Mouse (Mus musculus): ENCODE data around the gene Alyref.
A peak's percentile ranks its signal among the peaks of the same experiment; 100 is the strongest.
"Not testable (repeated sequence)": the region's sequence is repeated elsewhere in the genome, so short reads cannot be mapped to it uniquely, and the experiment has no call there.

Alyref gene

GRCm38 (mm10) chr11:120603545-120603944, 5.4 kb upstream of the Alyref start:
- DNase-seq (ENCODE audit: low spot score in 2 of 2): no peak

- DNase-seq (ENCODE audit: low spot score in 2 of 2): no peak
Measured at GRCm38 (mm10) chr11:120600716-120601115, 2.6 kb upstream of the Alyref start.

DNA sequence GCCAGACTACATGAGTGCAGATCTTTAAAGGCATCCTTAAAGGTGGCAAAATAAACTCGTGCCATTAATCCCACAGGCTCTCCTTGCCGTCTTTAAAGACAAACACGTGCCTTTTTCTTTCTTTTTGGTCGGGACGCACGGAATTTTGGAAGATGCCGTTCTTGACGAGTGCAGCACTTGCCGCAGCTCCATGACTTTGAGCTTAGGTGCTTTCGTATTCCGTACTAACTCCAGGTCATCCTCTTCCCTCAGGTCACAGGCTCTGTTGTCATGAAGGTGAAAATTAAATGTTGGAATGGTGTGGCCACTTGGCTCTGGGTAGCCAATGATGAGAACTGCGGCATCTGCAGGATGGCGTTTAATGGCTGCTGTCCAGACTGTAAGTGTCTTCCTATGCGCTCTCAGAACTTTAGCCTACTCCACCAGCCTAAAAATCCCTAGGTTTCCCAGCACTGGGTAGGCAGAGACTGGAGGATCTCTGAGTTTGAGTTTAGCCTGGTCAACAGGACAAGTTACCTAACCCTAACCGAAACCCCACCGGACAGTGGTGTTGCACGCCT, 905 bp upstream of the Alyref start:
- DNase-seq (ENCODE audit: low spot score in 2 of 2): no peak

GRCm38 (mm10) chr11:120597240-120598235, 627 bp downstream of the Alyref start:
- DNase-seq (ENCODE audit: low spot score in 2 of 2): peak in 1 of 2 experiments; percentile 4

- no peak for DNase-seq (ENCODE audit: low spot score in 2 of 2)
Measured at GRCm38 (mm10) chr11:120588531-120588930, 9.6 kb downstream of the Alyref start.

GRCm38 (mm10) chr11:120583937-120584336, 14.2 kb downstream of the Alyref start:
- no peak for DNase-seq (ENCODE audit: low spot score in 2 of 2)

DNA sequence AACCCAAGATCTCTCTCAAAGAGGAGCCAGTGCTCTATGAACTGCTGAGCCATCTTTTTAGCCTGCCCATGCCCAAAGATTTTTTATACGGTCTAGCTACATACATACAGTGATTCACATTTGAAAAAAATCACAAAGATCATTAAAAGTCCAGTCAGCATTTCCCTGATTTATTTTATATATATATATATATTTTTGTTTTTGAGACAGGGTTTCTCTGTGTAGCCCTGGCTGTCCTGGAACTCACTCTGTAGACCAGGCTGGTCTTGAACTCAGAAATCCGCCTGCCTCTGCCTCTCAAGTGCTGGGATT, 15.2 kb downstream of the Alyref start:
- not testable (repeated sequence) for DNase-seq (ENCODE audit: low spot score in 2 of 2)

DNA sequence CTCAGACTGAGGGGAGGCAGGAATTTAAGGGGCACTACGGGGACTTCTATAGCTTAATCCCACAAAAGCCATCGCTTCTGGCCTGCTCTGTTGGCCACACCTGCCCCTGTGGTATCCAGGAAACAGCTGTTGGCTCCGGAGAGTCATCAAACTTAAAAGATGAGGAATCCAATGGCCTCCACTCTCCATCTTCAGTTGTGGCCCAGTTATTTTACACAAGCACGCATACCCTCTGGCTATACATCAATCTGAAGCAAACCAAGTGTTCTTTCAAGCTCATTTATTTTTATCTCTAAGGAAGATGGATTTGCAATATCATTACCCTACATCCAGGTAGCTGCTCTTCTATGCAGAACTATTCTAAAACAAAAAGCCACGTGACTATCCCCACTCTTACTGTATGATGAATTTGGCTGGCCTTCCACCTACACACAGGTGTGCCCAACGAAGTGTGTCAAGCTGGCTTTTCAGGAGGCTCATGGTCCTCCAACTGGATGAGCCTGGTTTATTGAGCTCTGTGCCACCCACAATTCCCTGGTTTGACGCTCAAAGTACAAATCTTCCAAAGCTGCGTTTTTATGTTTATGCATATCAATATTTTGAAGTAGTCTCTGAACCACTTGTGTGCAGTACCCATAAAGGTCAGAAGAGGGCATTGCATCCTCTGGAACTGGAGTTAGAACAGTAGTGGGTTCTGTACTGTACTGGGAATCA, 15.7 kb downstream of the Alyref start:
- DNase-seq (ENCODE audit: low spot score in 2 of 2): no peak

DNA sequence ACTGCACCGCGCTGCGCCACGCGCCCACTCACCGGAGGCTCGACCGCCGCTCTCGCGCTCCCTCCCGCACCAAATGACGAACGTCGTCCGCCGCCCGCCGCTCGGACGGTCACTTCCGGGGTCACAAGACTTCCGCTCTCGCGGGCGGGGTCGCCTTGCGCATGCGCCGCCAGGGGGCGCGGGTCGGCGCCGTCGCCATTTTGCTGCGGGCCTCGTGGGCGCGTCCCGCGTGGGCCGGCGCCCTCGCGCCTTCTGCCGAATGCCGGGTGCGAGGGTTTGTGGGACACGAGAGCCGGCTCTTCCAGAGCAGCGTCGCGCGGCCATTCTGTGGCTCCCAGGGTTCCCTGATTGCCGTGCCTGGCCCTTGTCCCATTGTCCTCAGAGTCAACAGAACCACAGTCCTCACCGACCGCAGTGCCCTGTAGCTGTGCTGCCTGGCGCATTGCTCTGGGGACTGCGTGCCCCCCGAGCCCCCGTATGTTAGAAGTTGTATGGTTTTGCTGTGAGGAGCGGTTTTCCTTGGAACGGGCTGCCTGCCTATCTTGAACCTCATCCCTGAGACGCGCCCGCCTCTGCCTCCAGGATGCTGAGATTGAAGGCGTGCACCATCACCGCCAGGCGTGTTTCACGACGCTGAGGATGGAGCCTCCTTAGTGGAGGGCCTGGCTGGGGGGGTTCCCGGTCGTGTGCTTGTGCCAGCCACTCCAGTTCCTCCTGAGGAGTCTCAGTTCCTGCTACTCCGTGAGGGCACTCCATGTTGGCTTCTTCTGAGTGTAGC, 16.5 kb downstream of the Alyref start, which contains the start of gene Arhgdia:
Arhgdia (minus strand) TSS at position 135 of the 778 bp plus-strand sequence.
- DNase-seq (ENCODE audit: low spot score in 2 of 2): peak; percentile 81 to 83

GRCm38 (mm10) chr11:120580871-120581331, 17.3 kb downstream of the Alyref start:
- no peak for DNase-seq (ENCODE audit: low spot score in 2 of 2)

DNA sequence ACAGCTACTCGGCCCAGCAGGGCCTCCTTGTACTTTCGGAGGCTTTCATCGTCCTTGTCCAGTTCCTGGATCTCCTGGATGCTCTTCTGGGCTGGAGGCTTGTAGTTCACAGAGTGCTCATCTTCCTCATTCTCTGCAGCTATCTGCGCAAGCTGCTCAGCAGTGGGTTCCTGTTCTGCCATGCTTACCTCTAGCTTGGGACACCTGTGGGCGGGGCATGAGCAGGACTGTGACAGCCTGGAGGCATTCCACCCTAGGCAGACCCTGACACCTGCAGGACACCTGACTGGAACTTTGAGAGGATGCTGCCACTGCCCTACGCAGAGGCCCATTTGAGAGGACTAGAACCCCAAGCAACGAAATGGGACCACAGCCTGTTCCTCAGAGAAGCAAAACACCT, 18.0 kb downstream of the Alyref start:
- DNase-seq (ENCODE audit: low spot score in 2 of 2): no peak

DNA sequence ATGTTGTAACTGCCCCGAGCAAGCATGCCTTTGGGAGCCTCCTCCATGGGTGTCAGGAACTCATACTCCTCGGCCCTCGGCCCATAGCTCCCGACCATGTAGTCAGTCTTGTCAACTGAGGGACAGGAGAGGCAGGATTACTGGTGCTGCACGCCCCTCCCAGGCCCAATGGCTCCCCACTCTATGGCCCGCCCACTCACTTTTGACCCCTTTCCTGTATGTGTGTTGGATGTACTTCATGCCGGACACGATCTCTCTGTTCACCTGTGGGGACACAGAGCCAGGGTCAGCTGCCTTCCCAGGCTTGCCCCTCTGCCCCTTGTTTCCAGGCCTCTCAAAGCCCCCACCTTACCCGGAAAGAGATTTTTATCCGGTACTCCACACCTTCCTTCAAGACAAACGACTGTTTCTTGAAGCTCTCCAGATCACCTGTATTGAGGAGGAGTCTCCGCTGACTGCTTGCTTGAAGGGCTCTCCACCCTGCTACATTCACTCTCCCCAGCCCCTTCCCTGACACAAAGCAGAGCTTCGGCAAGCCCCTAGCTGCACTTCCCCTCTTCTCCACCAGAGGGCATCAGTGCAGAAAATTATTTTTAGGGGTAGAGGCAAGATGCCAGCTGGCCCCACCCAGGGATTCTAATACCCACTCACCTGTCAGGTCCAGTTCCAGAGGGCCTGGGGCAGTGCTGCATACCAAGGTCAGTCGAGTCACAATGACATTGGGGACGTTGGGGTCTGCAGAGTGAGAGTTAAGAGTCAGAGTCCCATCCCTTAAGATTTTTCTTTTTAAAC, 18.7 kb downstream of the Alyref start:
- peak; percentile 63 to 64 for DNase-seq (ENCODE audit: low spot score in 2 of 2)

DNA sequence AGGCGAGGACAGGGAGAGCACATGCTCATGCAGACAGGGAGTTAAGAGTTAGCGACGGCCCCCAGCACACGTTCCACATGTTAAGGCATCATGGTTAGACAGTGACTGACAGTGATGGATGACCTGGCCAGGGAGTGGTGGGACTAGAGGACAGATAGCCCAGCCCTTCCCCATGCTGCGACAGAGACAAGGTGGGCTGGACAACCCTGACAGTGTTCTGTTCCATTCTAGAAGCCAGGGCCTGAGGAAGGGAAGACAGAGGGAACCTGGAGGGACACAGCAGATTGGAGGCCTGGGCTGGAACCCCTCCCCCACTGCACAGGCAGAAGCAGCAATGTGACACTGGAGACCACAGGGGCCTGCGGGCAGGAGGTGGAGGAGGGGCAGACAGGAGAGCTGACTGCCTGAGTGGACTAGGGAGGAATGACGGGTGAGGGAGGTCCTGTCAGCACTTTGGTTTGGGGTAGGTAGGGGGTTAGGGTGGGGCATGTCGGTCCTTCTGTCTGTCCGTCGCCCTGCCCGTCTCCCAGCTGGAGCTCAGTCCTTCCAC, 19.4 kb downstream of the Alyref start:
- no peak for DNase-seq (ENCODE audit: low spot score in 2 of 2)

GRCm38 (mm10) chr11:120578024-120578693, 20.0 kb downstream of the Alyref start:
- no peak for DNase-seq (ENCODE audit: low spot score in 2 of 2)

DNA sequence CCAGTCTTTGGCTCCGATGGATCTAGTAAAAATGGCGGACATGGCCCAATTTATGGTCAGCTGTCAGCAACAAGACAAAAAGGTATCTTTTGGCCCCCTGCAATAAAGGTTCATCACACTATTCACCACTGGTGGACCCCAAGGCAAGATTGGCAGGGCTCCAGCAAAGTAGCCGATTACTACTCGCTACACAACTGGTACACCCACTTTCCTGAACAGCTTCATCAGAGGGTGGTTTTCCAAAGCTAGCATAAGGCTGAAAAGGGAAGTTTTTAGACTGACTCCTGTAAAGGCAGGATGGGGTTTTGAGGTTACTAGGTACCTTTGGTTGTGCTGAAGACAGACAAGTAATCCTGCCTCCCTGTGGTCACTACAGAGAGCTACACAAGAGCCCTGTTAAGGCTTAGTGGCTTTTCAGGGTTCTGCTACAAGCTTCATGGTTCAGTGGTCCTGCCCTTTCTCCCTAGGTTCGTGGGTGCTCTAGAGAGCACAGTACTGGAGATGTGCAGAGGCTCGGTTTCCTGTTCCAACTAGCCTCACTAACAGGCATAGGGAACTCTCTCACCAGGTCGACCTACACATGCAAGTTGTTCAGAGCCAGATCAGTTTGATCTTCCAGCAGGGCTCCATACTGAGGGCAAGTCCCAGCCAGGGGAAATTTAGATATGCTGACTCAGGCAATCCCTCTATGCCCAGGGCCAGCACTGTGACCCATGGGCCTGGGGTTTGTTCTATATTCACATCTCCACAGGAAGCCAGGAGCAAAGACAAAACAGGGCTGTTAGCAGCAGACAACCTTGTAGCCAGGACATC, 20.7 kb downstream of the Alyref start:
- no peak for DNase-seq (ENCODE audit: low spot score in 2 of 2)

DNA sequence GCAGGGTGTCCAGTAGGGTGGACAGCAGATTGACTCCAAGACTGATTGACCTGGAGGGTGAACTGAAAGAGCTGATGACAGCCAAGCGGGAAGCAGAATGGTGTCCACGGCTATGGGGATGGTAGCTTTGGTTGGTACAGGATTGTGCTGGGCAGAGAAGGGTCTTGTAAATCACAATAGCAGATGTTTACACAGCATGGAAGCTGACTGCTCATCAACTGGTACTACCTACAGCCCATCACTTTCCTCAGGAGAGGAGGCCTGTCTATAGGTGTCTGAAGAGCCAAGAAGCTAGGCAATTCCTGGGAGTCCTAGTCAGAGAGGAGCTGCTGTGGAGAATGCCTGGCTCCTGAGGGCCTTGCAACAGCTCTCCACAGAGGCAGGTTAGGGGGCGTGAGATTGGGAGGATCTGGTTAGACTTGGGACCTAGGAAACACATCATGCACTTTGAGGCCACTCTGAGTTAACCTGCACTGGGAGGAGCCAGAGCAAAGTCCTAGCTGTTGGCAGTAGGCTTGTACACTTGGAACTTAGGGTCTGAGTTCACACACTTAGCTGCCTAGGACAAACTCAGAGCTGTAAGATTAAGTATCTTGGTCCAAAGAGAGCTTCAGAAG, 21.7 kb downstream of the Alyref start:
- DNase-seq (ENCODE audit: low spot score in 2 of 2): no peak

GRCm38 (mm10) chr11:120575940-120576339, 22.2 kb downstream of the Alyref start:
- no peak for DNase-seq (ENCODE audit: low spot score in 2 of 2)

DNA sequence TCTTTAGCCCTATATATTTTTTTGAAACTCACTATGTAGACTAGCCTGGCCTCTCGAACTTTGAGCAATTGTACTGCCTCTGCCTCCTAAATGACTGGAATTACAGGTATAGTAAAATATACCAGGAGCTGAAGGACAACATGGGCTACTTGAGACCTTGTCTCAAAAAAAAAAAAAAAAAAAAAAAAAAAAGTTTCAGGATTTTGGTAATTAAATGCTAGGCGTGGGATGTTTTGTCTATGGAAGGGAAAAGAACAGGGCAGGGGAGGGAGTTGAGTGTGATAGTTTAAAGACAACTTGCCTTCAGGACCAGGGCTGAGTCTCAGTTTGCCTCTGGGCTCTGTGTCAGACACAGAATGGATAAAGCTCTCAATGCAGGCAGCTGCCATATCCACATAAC, 23.1 kb downstream of the Alyref start:
- no peak for DNase-seq (ENCODE audit: low spot score in 2 of 2)

DNA sequence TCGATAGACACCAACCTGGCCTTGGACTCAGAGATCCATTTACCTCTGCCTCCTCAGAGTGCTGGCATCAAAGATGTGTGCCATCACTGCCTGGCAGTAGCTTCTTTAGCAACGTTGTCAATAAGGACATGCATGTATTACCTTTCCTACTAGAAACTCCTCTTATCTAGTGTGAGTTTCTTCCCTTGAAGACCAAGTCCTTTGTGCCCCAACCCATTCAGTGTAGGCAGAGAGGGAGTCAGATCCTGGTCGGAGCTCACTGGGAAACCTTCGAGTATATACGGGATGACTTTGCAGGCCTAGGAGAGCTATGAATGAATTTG, 23.9 kb downstream of the Alyref start:
- DNase-seq (ENCODE audit: low spot score in 2 of 2): no peak
